Mouse (Mus musculus): Measurements from ENCODE around the gene Trp73. TPM values are rescaled to one million over a fixed set of nuclear protein-coding genes. Genes with fewer than 3 reads are reported as not detected.

Trp73 gene
- 0.12 TPM in 1 of 2 replicates, not detected in the other for polyA plus RNA-seq (2015; fragmentation: Nextera tagmentation; extraction: Ambion mirVana)

- Histone ChIP-seq H3K4me2 (peak within 1 kb of the TSS; percentile 80), H3K9ac (peak within 1 kb of the TSS; percentile 63), H3K4me3 (peak within 1 kb of the TSS; percentile 41), H3K27me3 (peaks cover 70% of the 10 kb centered on the region), H3K36me3 (no peaks in the 10 kb centered on the region), H3K9me3 (no peaks in the 10 kb centered on the region), H3K4me1 (replicated peaks) (peaks cover 43% of the 10 kb centered on the region), H3K27ac (replicated peaks) (no peak within 1 kb of the TSS)
- 2% methylated on average over 4 of the region's 4 CpGs for WGBS
- ATAC-seq (ENCODE audit: low read depth), result no peak
These were observed at the start of gene Trp73 for GRCm38 (mm10) chr4:154140182-154140212. Gene Trp73 (minus strand): TSS chr4:154140208.

- H3K4me3 ChIP-seq, result no peak overlapping the region
- no peaks in the 10 kb centered on the region for H3K9me3 ChIP-seq
- no peaks in the 10 kb centered on the region for H3K4me1 ChIP-seq (replicated peaks)
- no peak overlapping the region for H3K9ac ChIP-seq
- no peak for ATAC-seq (ENCODE audit: low read depth)
- 81% methylated on average over 8 of the region's 8 CpGs for WGBS
- no peaks in the 10 kb centered on the region for H3K27me3 ChIP-seq
- H3K4me2 ChIP-seq, result no peak overlapping the region
- H3K36me3 ChIP-seq, result no peaks in the 10 kb centered on the region
- no peak overlapping the region for H3K27ac ChIP-seq (replicated peaks)
These were observed 48.9 kb upstream of the Trp73 start for GRCm38 (mm10) chr4:154188948-154189347.

- no peaks in the 10 kb centered on the region for H3K4me1 ChIP-seq (replicated peaks)
- H3K36me3 ChIP-seq, result no peaks in the 10 kb centered on the region
- H3K27me3 ChIP-seq, result no peaks in the 10 kb centered on the region
- H3K9me3 ChIP-seq, result no peaks in the 10 kb centered on the region
- no peak for ATAC-seq (ENCODE audit: low read depth)
- H3K4me2 ChIP-seq, result no peak overlapping the region
- H3K9ac ChIP-seq, result no peak overlapping the region
- no peak overlapping the region for H3K27ac ChIP-seq (replicated peaks)
- 69% methylated on average over 11 of the region's 11 CpGs for WGBS
- H3K4me3 ChIP-seq, result no peak overlapping the region
These were observed 46.1 kb upstream of the Trp73 start for GRCm38 (mm10) chr4:154186002-154186537.

- Histone ChIP-seq H3K4me3 (no peak overlapping the region), H3K36me3 (no peaks in the 10 kb centered on the region), H3K27ac (replicated peaks) (no peak overlapping the region), H3K27me3 (no peaks in the 10 kb centered on the region), H3K9me3 (no peaks in the 10 kb centered on the region), H3K9ac (no peak overlapping the region), H3K4me2 (no peak overlapping the region), H3K4me1 (replicated peaks) (no peaks in the 10 kb centered on the region)
- 80% methylated on average over 5 of the region's 5 CpGs for WGBS
- no peak for ATAC-seq (ENCODE audit: low read depth)
These were observed 45.0 kb upstream of the Trp73 start for GRCm38 (mm10) chr4:154185001-154185400.

GRCm38 (mm10) chr4:154183566-154183965, 43.6 kb upstream of the Trp73 start:
- H3K27ac ChIP-seq (replicated peaks), result no peak overlapping the region
- no peaks in the 10 kb centered on the region for H3K9me3 ChIP-seq
- H3K4me3 ChIP-seq, result no peak overlapping the region
- H3K4me1 ChIP-seq (replicated peaks), result no peaks in the 10 kb centered on the region
- no peaks in the 10 kb centered on the region for H3K36me3 ChIP-seq
- WGBS, result 71% methylated on average over 5 of the region's 5 CpGs
- H3K4me2 ChIP-seq, result no peak overlapping the region
- no peak for ATAC-seq (ENCODE audit: low read depth)
- no peak overlapping the region for H3K9ac ChIP-seq
- no peaks in the 10 kb centered on the region for H3K27me3 ChIP-seq

- no peak overlapping the region for H3K4me3 ChIP-seq
- H3K4me1 ChIP-seq (replicated peaks), result no peaks in the 10 kb centered on the region
- H3K4me2 ChIP-seq, result no peak overlapping the region
- ATAC-seq (ENCODE audit: low read depth), result no peak
- no peaks in the 10 kb centered on the region for H3K36me3 ChIP-seq
- H3K9ac ChIP-seq, result no peak overlapping the region
- no peaks in the 10 kb centered on the region for H3K27me3 ChIP-seq
- 82% methylated on average over 7 of the region's 7 CpGs for WGBS
- H3K27ac ChIP-seq (replicated peaks), result no peak overlapping the region
- H3K9me3 ChIP-seq, result no peaks in the 10 kb centered on the region
These were observed 41.0 kb upstream of the Trp73 start for GRCm38 (mm10) chr4:154181001-154181400.

GRCm38 (mm10) chr4:154177257-154177656, 37.2 kb upstream of the Trp73 start:
- Histone ChIP-seq H3K9ac (no peak overlapping the region), H3K4me2 (no peak overlapping the region), H3K9me3 (no peaks in the 10 kb centered on the region), H3K36me3 (no peaks in the 10 kb centered on the region), H3K27me3 (peaks cover 15% of the 10 kb centered on the region), H3K4me1 (replicated peaks) (peaks cover 9% of the 10 kb centered on the region), H3K4me3 (no peak overlapping the region), H3K27ac (replicated peaks) (no peak overlapping the region)
- WGBS, result 67% methylated on average over 8 of the region's 8 CpGs
- ATAC-seq (ENCODE audit: low read depth), result no peak

GRCm38 (mm10) chr4:154171931-154172604, 32.1 kb upstream of the Trp73 start:
- peaks cover 54% of the 10 kb centered on the region for H3K27me3 ChIP-seq
- H3K36me3 ChIP-seq, result no peaks in the 10 kb centered on the region
- H3K4me3 ChIP-seq, result peak overlapping the region; percentile 49
- peaks cover 32% of the 10 kb centered on the region for H3K4me1 ChIP-seq (replicated peaks)
- no peak overlapping the region for H3K27ac ChIP-seq (replicated peaks)
- no peaks in the 10 kb centered on the region for H3K9me3 ChIP-seq
- H3K9ac ChIP-seq, result peak overlapping the region; percentile 60; the same call in 1 of the 2 replicates
- H3K4me2 ChIP-seq, result peak overlapping the region; percentile 82
- no peak for ATAC-seq (ENCODE audit: low read depth)
- 35% methylated on average over 13 of the region's 13 CpGs for WGBS

- H3K27me3 ChIP-seq, result peaks cover 54% of the 10 kb centered on the region
These were observed 31.3 kb upstream of the Trp73 start for GRCm38 (mm10) chr4:154171151-154171930.

GRCm38 (mm10) chr4:154170506-154171150, 30.6 kb upstream of the Trp73 start, which contains the start of gene Megf6:
Gene Megf6 (plus strand): TSS chr4:154170730.
- peak; percentile 72 for ATAC-seq (ENCODE audit: low read depth)
- peak within 1 kb of the TSS; percentile 82 for H3K4me2 ChIP-seq
- peaks cover 32% of the 10 kb centered on the region for H3K4me1 ChIP-seq (replicated peaks)
- WGBS, result under 1% methylated on average over 60 of the region's 61 CpGs
- H3K9me3 ChIP-seq, result no peaks in the 10 kb centered on the region
- H3K36me3 ChIP-seq, result no peaks in the 10 kb centered on the region
- H3K9ac ChIP-seq, result peak within 1 kb of the TSS; percentile 60
- H3K4me3 ChIP-seq, result peak within 1 kb of the TSS; percentile 49
- no peak within 1 kb of the TSS for H3K27ac ChIP-seq (replicated peaks)
- peaks cover 54% of the 10 kb centered on the region for H3K27me3 ChIP-seq

More at GRCm38 (mm10) chr4:154171151-154171930, 31.3 kb upstream of the Trp73 start:
- peak overlapping the region; percentile 60 for H3K9ac ChIP-seq
- no peaks in the 10 kb centered on the region for H3K36me3 ChIP-seq
- peak; percentile 8; the same call in 1 of the 2 replicates for ATAC-seq (ENCODE audit: low read depth)
- 1% methylated on average over 37 of the region's 37 CpGs for WGBS
- no peak overlapping the region for H3K27ac ChIP-seq (replicated peaks)
- H3K9me3 ChIP-seq, result no peaks in the 10 kb centered on the region
- H3K4me2 ChIP-seq, result peak overlapping the region; percentile 82
- peaks cover 32% of the 10 kb centered on the region for H3K4me1 ChIP-seq (replicated peaks)
- H3K4me3 ChIP-seq, result peak overlapping the region; percentile 49

GRCm38 (mm10) chr4:154170021-154170420, 30.0 kb upstream of the Trp73 start:
- H3K4me3 ChIP-seq, result peak overlapping the region; percentile 49
- H3K4me1 ChIP-seq (replicated peaks), result peaks cover 32% of the 10 kb centered on the region
- no peak overlapping the region for H3K27ac ChIP-seq (replicated peaks)
- H3K36me3 ChIP-seq, result no peaks in the 10 kb centered on the region
- H3K27me3 ChIP-seq, result peaks cover 54% of the 10 kb centered on the region
- 2% methylated on average over 15 of the region's 15 CpGs for WGBS
- H3K9me3 ChIP-seq, result no peaks in the 10 kb centered on the region
- peak; percentile 18 for ATAC-seq (ENCODE audit: low read depth)
- H3K4me2 ChIP-seq, result peak overlapping the region; percentile 82
- no peak overlapping the region for H3K9ac ChIP-seq

- Histone ChIP-seq H3K4me2 (no peak overlapping the region), H3K27ac (replicated peaks) (no peak overlapping the region), H3K9me3 (no peaks in the 10 kb centered on the region), H3K36me3 (no peaks in the 10 kb centered on the region), H3K4me3 (no peak overlapping the region), H3K4me1 (replicated peaks) (peaks cover 22% of the 10 kb centered on the region), H3K27me3 (peaks cover 37% of the 10 kb centered on the region), H3K9ac (no peak overlapping the region)
- no peak for ATAC-seq (ENCODE audit: low read depth)
- WGBS, result 26% methylated on average over 5 of the region's 5 CpGs
These were observed 27.0 kb upstream of the Trp73 start for GRCm38 (mm10) chr4:154167053-154167452.

Measured in neural tube, embryonic 13.5 days (tissue).